Mouse (Mus musculus) right cerebral cortex, postnatal 4 days (tissue): Measurements from ENCODE around the gene Hyal3.
"Not testable (repeated sequence)": the region's sequence is repeated elsewhere in the genome, so short reads cannot be mapped to it uniquely, and the experiment has no call there.

Experiments
- DNase-seq: peaks from one replicate; pipeline ENCODE4 v3.0.0-alpha.2; 2022

The Hyal3 gene

DNA sequence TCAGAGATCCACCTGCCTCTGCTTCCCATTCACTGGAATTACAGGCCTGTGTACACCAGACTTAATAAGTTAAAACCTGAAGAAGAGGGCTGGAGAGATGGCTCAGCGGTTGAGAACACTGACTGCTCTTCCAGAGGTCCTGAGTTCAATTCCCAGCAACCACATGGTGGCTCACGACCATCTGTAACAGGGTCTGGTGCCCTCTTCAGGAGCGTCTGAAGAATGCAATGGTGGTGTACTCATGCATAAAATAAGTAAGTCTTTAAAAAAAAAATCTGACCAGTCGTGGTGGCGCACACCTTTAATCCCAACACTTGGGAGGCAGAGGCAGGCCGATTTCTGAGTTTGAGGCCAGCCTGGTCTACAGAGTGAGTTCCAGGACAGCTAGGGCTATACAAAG lies 6.8 kb upstream of the Hyal3 start:
- DNase-seq = not testable (repeated sequence)

DNA sequence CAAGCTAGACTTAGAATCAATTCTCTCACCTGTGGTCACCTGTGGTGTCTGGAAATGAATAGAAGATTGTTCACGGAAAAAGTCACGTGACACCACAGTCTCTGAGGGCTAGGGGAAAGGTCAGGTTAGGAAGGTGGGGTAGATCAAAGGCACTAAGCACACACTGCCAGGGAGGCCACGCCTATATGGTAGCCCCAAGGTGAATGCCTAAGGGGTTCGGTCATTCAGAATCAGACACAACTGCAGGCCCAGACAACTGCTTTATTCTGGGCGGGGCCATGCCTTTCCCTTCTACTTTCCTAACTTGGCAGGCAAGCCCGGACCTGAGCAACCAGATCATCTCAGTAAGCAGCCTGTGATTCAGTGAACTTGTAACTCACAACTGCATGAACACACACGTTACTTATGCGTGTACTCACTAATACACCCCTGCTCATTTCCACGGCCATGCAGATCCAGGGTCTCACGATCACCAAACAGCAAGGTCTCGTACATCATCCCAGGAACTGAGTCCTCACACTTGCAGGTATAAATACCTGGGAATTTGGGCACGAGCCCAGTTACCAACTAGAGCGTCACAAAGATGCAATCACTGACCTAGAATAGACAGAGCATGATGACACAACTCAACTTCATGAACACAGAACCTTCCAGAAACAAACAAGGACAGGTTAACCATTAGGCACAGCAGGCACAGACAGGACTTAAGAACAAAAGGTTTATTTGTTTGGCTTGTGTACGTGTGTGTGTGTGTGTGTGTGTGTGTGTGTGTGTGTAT lies 4.8 kb upstream of the Hyal3 start:
- no peak for DNase-seq

DNA sequence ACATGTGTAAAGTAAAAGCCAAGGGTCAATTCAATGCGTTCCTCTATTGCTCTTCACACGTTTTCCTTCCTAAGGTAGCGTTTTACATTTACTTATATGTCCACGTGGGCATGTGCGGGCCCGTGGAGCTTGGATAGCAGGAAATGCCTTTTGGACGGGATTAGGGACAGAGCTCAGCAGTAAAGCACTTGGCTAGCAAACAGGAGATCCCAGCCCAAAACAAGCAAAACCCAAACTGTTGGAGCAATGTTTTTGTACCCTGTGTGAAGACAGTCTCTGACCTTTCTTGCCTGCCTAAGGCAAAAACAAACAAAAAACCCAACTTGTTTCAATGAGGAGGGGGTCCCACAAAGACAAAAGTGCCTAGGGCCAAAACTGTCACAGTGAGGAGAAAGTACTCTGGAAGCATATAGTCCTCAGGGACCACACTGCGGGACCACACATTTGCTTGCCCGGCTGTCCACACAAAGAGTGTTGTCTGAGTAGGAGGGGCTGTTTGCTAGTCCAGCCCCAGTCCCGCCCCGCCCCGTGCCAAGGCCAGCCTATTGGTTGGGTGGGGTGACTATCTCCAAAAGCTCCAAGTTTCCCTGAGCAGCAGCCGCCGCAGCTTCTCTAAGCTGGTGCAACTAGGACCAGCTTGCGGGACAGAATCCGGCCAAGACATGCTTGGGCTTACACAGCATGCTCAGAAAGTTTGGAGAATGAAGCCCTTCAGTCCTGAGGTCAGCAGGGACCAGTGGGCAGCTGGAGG lies 4.1 kb upstream of the Hyal3 start, which contains the start of gene Hyal1:
TSS of gene Hyal1 (plus strand) at position 571 of the 751 bp plus-strand sequence.
- DNase-seq = peak; percentile 68

DNA sequence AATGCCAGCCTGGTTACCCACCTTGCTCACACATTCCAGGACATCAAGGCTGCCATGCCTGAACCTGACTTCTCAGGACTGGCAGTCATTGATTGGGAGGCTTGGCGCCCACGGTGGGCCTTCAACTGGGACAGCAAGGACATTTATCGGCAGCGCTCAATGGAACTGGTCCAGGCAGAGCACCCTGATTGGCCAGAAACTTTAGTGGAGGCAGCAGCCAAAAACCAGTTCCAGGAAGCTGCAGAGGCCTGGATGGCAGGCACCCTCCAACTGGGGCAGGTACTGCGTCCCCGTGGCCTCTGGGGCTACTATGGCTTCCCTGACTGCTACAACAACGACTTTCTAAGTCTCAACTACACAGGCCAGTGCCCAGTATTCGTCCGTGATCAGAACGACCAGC lies 2.7 kb upstream of the Hyal3 start:
- DNase-seq = no peak

DNA sequence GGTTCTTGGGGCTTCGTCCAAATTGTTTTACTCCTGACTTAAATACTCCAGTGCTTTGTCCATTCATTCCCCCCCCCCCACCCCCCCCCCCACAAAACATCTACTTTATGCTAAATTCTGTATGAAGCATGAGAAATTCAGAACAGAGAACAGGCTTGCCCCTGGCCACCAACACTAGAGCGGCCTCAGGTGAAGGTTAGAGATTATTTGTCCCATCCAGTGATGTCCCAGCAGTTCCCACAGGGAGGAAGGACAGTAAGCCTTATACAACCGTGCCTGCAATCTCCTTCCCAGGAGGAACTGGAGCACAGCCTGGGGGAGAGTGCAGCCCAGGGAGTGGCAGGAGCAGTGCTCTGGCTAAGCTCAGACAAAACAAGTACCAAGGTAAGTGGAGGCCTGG lies 2.0 kb upstream of the Hyal3 start, which contains the start of gene Naa80:
TSS of gene Naa80 (plus strand) at position 301 of the 400 bp plus-strand sequence.
- DNase-seq = no peak

DNA sequence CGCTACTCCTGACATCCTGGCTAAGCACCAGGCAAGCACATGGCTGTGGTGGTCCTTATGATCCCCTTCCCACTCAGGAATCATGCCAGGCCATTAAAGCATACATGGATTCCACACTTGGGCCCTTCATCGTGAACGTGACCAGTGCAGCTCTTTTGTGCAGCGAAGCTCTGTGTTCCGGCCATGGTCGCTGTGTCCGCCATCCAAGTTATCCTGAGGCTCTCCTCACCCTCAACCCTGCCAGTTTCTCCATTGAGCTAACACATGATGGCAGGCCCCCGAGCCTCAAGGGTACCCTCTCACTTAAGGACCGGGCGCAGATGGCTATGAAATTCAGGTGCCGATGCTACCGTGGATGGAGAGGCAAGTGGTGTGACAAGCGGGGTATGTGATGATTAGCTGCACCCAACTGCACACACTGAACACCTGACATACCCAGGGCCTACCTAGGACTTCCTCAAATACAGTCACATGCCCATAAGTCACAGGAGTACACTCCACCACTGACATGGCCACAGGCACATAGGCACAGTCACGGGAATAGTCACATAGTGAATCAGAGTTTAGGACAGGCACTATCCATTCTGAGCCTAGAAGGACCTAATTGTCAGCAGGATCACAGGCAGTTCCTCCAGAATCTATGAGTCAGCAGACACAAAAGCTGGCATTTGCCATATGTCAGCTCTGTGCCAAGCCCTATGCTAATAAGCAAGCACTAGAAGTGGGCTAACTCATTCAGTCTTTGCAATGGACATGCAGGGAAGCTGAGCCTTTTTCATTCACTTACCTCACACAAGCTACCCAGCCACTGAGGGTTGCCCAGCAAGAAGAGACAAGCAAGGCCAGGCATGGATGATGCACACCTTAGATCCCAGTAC lies 1.4 kb upstream of the Hyal3 start:
- DNase-seq = no peak

DNA sequence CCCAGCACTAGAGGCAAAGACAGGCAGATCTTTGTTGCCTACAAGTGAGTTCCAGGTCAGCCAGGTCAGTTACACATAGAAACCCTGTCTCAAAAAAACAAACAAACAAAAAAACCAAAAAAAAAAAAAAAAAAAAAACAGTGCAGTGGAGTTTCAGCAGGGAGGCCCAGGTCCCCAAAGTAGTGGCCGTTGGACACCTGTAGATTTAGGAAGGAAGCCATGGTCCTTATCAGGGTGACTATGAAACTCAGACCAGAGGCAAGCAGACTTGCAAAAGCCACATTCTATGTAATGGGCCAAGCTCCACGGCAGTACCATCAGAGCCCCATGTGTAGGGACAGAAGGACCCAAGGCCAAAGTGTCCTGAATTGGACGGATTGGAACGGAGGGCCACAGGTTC lies 966 bp downstream of the Hyal3 start:
- no peak for DNase-seq

DNA sequence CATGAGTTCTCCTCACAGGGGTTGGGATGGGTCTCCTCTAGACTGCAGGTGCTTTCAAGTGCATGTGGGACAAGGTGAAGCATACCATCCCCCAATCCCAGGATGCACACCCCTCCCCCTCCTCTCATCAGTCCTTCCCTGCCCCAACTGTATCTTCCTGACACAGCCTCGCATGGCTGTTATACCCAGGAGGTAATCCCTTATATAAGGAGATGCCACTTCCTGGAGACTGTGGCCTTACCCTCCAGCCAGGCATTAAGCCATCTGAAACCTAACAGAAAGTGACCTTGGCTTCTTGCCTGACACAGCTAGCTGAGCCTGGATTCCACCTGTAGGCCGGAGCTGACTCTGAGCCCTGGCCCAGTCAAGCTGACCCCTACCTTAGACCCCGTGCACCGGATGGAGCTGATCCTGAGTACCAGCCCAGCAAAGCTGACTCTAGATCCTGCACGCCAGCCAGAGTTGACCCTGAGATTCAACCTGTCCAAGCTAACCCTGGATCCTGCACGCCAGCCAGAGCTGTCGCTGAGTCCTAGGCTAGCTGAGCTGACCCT lies 2.0 kb downstream of the Hyal3 start:
- no peak for DNase-seq

DNA sequence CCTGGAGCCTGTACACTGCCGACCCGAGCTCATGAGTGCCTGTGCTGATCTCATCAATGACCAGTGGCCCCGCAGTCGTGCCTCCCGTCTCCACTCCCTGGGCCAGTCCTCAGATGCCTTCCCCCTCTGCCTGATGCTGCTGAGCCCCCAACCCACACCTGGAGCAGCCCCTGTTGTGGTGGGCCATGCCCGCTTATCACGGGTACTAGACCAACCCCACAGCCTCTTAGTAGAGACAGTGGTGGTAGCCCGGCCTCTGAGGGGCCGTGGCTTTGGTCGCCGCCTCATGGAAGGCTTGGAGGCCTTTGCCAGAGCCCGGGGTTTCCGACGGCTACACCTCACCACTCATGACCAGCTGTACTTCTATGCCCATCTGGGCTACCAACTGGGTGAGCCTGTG lies 2.6 kb downstream of the Hyal3 start:
- DNase-seq = no peak

DNA sequence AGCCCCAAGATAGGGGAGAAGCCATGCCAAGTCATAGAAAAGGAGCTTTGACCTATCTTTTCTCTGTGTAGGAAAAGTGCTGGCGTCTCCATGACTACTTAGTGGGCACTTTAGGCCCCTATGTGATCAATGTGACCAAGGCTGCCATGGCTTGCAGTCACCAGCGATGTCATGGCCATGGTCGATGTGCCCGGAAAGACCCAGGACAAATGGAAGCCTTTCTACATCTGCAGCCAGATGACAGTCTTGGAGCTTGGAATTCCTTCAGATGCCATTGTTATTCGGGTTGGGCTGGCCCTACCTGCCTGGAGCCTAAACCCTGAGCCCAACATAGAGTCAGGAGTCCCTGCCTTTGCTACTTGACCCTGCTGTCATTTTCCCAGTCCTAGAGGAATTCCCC lies 5.9 kb downstream of the Hyal3 start:
- no peak for DNase-seq

DNA sequence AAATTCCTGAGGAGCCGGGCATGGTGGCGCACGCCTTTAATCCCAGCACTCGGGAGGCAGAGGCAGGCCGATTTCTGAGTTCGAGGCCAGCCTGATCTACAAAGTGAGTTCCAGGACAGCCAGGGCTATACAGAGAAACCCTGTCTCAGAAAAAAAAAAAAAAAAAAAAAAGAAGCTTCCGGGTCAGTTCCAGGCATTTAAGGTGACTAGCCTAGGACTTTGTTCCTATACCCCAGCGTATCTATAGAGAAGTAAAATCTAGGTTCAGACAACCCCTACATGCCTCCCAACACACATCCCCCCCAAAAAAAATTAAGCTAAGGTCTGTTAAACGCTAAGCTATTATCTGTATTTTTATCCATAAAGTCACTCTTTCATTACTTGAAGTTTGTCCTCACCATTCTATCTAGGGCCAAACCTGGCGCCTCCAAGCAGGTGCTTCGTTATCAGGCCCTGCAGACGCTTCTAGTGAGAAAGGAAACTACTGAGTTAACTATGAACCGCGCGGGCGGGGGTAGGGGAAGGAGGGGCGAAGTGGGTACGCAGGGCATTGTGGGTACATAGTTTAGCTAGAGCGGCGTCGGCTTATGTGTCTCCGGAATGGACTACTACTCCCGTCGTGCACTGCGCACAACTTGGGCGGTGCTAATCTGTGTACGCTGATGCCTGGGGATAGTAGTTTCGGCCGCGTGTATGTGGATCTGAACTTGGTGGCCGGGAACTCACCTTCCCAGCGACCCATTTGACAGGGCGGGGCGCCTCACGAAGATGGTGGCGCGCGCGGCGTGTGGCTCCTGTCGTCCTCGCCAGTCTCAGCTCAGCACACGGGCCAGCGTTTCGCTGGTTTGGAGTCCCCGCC lies 6.6 kb downstream of the Hyal3 start, which contains the start of gene Ifrd2:
TSS of gene Ifrd2 (plus strand) at position 669 of the 859 bp plus-strand sequence.
- DNase-seq = peak; percentile 91

DNA sequence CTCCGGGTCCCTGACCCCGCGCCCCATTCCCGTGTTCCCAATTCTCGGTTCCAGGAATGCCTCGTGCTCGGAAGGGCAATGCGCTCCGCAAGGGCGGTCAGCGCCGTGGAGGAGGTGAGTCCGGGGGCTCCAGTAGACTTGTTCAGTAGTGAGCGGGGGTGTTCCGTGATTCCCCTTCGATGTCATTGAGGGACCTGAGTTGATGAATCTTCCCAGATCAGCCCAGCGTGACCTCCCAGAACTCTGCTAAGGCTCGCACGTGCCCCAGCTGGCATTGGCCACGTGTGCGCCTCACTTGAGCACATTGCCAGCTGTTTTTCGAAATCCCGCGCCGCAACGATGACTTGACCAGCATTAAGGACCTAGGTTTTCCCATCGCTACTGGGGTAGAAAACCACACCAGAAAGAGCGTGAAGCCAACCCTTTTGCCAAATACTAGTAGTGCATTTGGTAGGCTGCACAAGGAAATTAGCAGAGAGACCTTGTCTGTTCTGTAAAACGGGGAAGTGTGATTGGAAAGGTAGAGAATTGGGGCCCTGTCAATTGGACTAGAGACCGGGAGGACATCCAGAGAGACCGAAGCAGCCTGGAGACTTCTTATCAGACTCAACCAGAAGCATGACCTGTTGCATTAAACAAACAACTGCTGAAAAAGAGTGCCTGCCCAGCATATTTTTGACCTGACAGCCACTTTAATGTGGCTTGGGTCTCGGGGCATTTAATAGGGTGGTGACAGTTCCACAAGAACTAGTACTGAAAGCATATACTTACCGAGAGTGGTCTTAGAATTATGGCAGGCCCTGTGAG lies 7.4 kb downstream of the Hyal3 start:
- peak; percentile 42 for DNase-seq

DNA sequence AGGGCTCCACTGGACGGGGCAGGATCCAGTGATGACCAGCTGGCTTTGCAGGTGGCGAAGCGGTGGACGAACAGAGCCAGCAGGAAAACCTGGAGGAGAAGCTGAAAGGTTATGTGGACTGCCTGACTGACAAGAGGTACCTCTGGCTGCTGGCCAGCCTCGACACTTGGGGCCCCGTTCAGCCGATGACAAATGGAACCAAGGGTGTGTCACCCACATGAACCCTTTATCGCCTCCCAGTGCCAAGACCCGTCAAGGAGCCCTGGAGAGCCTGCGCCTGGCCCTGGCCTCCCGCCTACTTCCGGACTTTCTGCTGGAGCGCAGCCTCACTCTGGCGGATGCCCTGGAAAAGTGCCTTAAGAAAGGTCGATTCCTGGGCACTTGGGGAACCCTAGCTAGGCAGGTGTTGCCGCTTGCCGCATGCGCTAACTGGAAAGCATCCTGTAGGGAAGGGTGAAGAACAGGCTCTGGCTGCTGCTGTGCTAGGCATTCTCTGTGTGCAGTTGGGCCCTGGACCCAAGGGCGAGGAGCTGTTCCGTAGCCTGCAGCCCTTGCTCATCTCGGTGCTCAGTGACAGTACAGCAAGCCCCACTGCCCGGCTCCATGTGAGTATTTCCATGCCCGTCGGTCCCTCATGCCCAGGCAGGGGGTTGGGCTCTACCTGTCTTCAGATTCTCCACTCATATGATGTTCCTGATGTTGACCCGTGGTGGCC lies 9.6 kb downstream of the Hyal3 start:
- no peak for DNase-seq

DNA sequence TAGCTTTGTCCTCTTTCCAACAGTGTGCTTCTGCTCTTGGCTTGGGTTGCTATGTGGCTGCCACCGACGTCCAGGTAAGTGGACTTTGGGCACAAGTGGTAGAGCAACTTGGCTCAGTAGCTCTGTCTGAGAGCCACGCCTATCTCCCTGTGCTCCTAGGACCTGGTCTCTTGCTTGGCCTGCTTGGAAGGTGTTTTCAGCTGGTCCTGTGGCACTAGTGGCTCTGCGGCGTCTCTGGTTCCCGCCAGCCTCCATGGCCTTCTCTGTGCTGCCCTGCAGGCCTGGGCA lies 10.1 kb downstream of the Hyal3 start:
- DNase-seq = no peak

DNA sequence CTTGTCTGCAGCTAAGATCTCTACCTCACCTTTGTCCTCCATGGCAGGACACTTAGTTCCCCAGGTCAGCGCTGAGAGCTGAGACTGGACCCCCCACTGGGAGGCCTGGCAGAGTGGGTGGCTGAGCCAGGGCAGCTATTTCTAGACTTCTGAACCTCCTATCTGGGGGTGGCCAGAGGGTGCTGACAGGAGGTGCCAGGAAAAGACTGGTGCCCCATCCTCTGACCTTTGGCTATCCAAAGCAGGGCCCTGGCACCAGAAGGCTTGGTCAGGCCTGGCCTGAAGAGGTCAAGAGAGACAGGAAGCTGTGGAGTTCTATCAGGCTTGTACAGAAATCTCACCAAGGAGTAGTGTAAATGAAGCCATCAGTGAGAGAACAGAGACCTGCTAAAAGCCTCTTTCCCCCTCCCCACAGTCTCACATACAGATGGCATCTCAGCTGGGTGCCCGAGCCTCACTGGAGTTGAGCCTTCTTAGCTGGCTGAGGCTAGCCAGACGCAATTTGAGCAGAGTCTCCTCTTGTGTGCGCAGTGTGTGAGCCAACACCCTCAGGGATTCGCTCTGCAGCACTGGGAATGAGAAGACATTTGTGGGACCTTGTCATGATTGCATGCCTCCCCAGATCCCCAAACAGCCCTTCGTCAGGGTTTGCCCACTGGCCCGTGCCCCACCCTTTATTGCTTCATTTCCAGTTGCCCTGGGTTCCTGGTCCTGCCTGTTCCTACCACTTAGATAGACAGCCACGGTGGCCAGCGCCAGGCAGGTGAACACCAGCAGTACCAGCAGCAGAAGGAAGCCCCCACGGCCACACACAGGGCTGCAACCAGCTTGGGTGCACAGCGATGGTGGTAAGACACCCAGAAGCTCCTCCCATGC lies 12.7 kb downstream of the Hyal3 start:
- DNase-seq = no peak

DNA sequence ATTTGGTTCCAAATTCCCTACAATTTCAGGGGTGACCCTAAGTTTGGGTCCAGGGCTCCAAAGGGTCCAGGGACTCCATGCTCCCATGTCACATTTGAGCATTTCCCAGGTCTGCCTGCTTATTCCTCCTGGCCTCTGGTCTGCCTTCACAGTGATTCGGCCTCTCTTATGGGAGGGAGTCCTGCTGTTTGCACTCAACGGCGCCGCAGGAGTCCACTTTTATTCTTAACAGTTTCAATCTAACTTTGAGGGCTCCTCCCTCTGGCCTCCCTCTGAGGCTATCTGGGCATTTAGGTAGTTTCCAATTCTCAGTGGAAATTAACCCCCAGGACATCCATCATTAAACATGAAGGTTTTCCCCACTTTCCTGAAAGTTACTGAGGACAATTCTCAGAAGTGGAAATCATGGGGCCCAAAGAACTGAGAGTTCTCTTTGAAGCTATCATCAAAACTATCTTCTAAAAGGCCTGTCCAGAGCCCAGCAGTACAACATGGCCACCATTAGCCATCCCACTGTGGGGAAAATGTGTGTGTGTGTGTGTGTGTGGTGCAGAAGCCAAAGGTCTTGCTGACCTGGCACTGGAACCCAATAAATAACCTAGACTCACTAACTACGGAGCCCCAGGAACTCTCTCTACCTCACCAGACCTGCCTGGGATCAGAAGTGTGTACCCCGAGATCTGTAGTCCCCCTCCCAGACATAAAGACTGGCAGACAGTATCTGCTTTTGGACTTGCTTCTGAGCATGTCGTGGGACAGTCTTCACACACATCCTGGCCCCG lies 13.9 kb downstream of the Hyal3 start:
- DNase-seq = no peak

DNA sequence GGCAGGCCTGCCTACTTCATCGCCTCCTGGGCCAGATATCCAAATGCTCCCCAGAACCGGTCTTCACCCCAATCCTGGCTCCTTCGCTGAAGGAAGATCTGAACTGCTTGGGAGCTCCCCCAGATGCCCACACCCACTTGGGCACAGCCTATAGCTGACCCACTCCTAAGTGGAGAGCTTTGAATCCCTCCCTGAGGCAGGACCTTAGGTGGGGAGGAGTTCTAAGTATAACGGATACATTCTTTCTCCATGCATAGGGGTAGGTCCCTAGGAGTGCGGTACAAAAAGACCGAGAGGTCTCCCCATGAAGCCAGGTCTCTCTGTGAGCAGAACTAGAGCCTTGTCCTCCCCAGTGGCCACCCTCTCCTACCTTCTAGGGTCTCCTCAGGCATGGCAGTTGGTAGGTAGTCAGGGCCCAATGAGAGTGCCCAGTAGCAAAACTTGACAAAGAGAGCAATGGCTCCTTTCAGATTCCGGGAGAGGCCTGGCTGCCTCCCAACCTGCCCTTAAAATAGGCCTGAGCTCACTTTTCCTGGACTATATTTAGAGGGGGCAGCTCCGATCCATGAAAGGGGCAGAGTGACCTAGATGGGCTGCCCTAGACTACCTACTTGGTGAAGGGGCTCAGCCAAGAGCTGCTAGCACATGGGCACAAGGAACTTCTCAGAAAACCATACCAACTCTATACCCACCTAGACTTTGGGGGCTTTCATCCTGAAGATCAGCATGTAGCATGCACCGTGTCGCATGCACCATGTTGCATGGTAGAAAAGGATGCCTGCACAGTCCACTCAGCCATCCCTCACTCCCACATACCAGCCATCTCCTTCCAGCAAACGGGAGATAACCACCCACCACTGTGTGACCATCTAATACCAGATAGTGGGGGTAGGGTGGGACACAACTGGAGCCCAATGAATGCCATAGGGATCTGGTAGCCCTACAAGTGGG lies 16.3 kb downstream of the Hyal3 start:
- DNase-seq = no peak
